Mouse (Mus musculus) erythroblast, embryonic 14.5 days (primary cell): Measurements from ENCODE around the gene Uck1. TPM values are rescaled to one million over a fixed set of nuclear protein-coding genes. Genes with fewer than 3 reads are reported as not detected.

Experiments used
- H3K27me3 ChIP-seq: 2 replicates; pipeline ENCODE4 v1.6.1; 2012; ENCODE audit warnings: inconsistent platforms; ENCODE audit not compliant: control insufficient read depth
- H3K36me3 ChIP-seq: 2 replicates; pipeline ENCODE4 v1.6.1; 2012; ENCODE audit warnings: mild to moderate bottlenecking, inconsistent platforms; ENCODE audit not compliant: control insufficient read depth
- H3K4me1 ChIP-seq: 2 replicates; pipeline ENCODE4 v1.6.1; 2012; ENCODE audit warnings: inconsistent platforms; ENCODE audit not compliant: control insufficient read depth
- H3K4me3 ChIP-seq: replicated peaks from 2 replicates; pipeline ENCODE3; 2012; ENCODE audit warnings: moderate library complexity, mild to moderate bottlenecking, inconsistent platforms
- H3K9me3 ChIP-seq: 2 replicates; pipeline ENCODE4 v1.6.1; 2012; ENCODE audit warnings: low read length, inconsistent platforms, mixed read lengths; ENCODE audit not compliant: control insufficient read depth
- GATA1 ChIP-seq: IDR thresholded peaks from 2 replicates; pipeline ENCODE4 v1.6.1; 2012; ENCODE audit warnings: low read length, inconsistent platforms, mixed read lengths
- TAL1 ChIP-seq: IDR thresholded peaks from 3 replicates; pipeline ENCODE4 v1.6.1; 2012; ENCODE audit warnings: low read length, inconsistent platforms, mixed read lengths
- polyA plus RNA-seq: library from polyadenylated mRNA; stranded (reverse); fragments of >175 nt; gene quantifications from 2 replicates; pipeline ENCODE4 v1.2.3, GENCODE M21; 2012

The Uck1 gene
- polyA plus RNA-seq, 1 experiment, result 2.1 TPM

GRCm38 (mm10) chr2:32217656-32218055, 42.3 kb downstream of the Uck1 start:
- H3K4me1 ChIP-seq, result no peaks in the 10 kb centered on the region
- H3K4me3 ChIP-seq, result no peak overlapping the region
- no peak for TF ChIP-seq GATA1
- TF ChIP-seq TAL1, result no peak
- H3K36me3 ChIP-seq, result peaks cover 100% of the 10 kb centered on the region
- no peaks in the 10 kb centered on the region for H3K9me3 ChIP-seq
- no peaks in the 10 kb centered on the region for H3K27me3 ChIP-seq

- no peaks in the 10 kb centered on the region for H3K9me3 ChIP-seq
- TF ChIP-seq TAL1, result no peak
- TF ChIP-seq GATA1, result no peak
- H3K4me1 ChIP-seq, result no peaks in the 10 kb centered on the region
- H3K36me3 ChIP-seq, result peaks cover 100% of the 10 kb centered on the region
- no peak overlapping the region for H3K4me3 ChIP-seq
- H3K27me3 ChIP-seq, result no peaks in the 10 kb centered on the region
Measured at GRCm38 (mm10) chr2:32216506-32216905, 43.5 kb downstream of the Uck1 start.

GRCm38 (mm10) chr2:32215576-32215975, 44.4 kb downstream of the Uck1 start:
- H3K4me1 ChIP-seq, result no peaks in the 10 kb centered on the region
- no peaks in the 10 kb centered on the region for H3K9me3 ChIP-seq
- H3K36me3 ChIP-seq, result peaks cover 99% of the 10 kb centered on the region
- H3K27me3 ChIP-seq, result no peaks in the 10 kb centered on the region
- no peak overlapping the region for H3K4me3 ChIP-seq
- TF ChIP-seq GATA1 (no peak), TAL1 (no peak)

- TF ChIP-seq TAL1 (no peak), GATA1 (no peak)
- Histone ChIP-seq H3K4me1 (no peaks in the 10 kb centered on the region), H3K9me3 (no peaks in the 10 kb centered on the region), H3K4me3 (no peak overlapping the region), H3K36me3 (peaks cover 99% of the 10 kb centered on the region), H3K27me3 (no peaks in the 10 kb centered on the region)
Measured at GRCm38 (mm10) chr2:32213000-32213399, 47.0 kb downstream of the Uck1 start.

- H3K9me3 ChIP-seq, result no peaks in the 10 kb centered on the region
- no peaks in the 10 kb centered on the region for H3K27me3 ChIP-seq
- no peak overlapping the region for H3K4me3 ChIP-seq
- peaks cover 99% of the 10 kb centered on the region for H3K36me3 ChIP-seq
- TF ChIP-seq TAL1, result no peak
- no peak for TF ChIP-seq GATA1
- H3K4me1 ChIP-seq, result no peaks in the 10 kb centered on the region; the same call in 1 of the 2 replicates
Measured at GRCm38 (mm10) chr2:32211689-32212088, 48.3 kb downstream of the Uck1 start.

GRCm38 (mm10) chr2:32207682-32208081, 52.3 kb downstream of the Uck1 start:
- Histone ChIP-seq H3K4me1 (no peaks in the 10 kb centered on the region; the same call in 1 of the 2 replicates), H3K9me3 (no peaks in the 10 kb centered on the region), H3K4me3 (no peak overlapping the region), H3K27me3 (no peaks in the 10 kb centered on the region), H3K36me3 (peaks cover 98% of the 10 kb centered on the region)
- TF ChIP-seq TAL1 (no peak), GATA1 (no peak)

Other genes starting within 250 kb of the Uck1 start
- gene Fam78a, start 175.3 kb downstream of the Uck1 start, polyA plus RNA-seq, result 9.8 and 12.5 TPM in 2 replicates
- 0.32 and 0.48 TPM in 2 replicates for gene Plpp7, start 164.6 kb downstream of the Uck1 start, polyA plus RNA-seq
- gene Prrc2b, start 109.1 kb downstream of the Uck1 start, polyA plus RNA-seq, result 1.2 TPM in 2 replicates
- 0.79 and 1.2 TPM in 2 replicates for gene Pomt1, start 23.6 kb downstream of the Uck1 start, polyA plus RNA-seq
- 4.1 and 4.4 TPM in 2 replicates for gene Golga2, start 27.2 kb upstream of the Uck1 start, polyA plus RNA-seq
- gene Swi5, start 27.9 kb upstream of the Uck1 start, polyA plus RNA-seq, result 21.0 and 41.0 TPM in 2 replicates
- gene Ciz1, start 92.2 kb upstream of the Uck1 start, polyA plus RNA-seq, result 19.4 and 20.0 TPM in 2 replicates
- 0.03 TPM in 1 of 2 replicates, not detected in the other for gene Dnm1, start 93.2 kb upstream of the Uck1 start, polyA plus RNA-seq
- 29.8 and 38.6 TPM in 2 replicates for gene 1110008P14Rik, start 121.8 kb upstream of the Uck1 start, polyA plus RNA-seq
- gene Lcn2, start 128.1 kb upstream of the Uck1 start, polyA plus RNA-seq, result 0.19 and 0.32 TPM in 2 replicates
- gene Ptges2, start 135.7 kb upstream of the Uck1 start, polyA plus RNA-seq, result 0.21 and 0.44 TPM in 2 replicates
- 0.26 and 0.29 TPM in 2 replicates for gene Naif1, start 190.3 kb upstream of the Uck1 start, polyA plus RNA-seq
- 1.9 and 2.0 TPM in 2 replicates for gene Slc25a25, start 191.3 kb upstream of the Uck1 start, polyA plus RNA-seq